Mouse (Mus musculus) liver, postnatal 0 days (tissue): ENCODE measurements at regions not wholly inside any gene's neighbourhood (a gene's known extent, or its start where the extent isn't known, plus 50 kb on each side); places are given as distances from the start of the nearest gene placed in this dataset.

Experiments used
- CTCF ChIP-seq: sonication (generic); IDR thresholded peaks from 2 replicates; pipeline ENCODE4 v1.5.1; 2016; ENCODE audit warnings: antibody characterized with exemption, low read depth
- EP300 ChIP-seq: IDR thresholded peaks from 2 replicates; pipeline ENCODE4 v1.6.1; 2016; ENCODE audit warnings: antibody characterized with exemption, low read depth, mild to moderate bottlenecking

GRCm38 (mm10) chr12:77105887-77106600 lies 131.9 kb upstream of the Fut8 start:
- TF ChIP-seq CTCF (no peak), EP300 (no peak)
